Mouse (Mus musculus): ENCODE measurements around the gene Cubn.

GRCm38 (mm10) chr2:13297733-13298132 lies 193.9 kb downstream of the Cubn start:
- no peak for TF ChIP-seq GATA1 (IDR thresholded peaks at IDR 0.05; ENCODE audit: low read length)
- no peak for TF ChIP-seq TAL1 (IDR thresholded peaks at IDR 0.05; ENCODE audit: low read length)
